Mouse (Mus musculus) embryo, embryonic 11 days (tissue): ENCODE measurements around the gene Wasf3.
"Not testable (repeated sequence)": the region's sequence is repeated elsewhere in the genome, so short reads cannot be mapped to it uniquely, and the experiment has no call there.

Experiments
- DNase-seq: peaks from one replicate; pipeline ENCODE4 v3.0.0-alpha.2; 2015

The Wasf3 gene

GRCm38 (mm10) chr5:146451592-146452254 is 66.9 kb downstream of the Wasf3 start:
- no peak for DNase-seq

GRCm38 (mm10) chr5:146453556-146453955 is 68.8 kb downstream of the Wasf3 start:
- DNase-seq = no peak

DNA sequence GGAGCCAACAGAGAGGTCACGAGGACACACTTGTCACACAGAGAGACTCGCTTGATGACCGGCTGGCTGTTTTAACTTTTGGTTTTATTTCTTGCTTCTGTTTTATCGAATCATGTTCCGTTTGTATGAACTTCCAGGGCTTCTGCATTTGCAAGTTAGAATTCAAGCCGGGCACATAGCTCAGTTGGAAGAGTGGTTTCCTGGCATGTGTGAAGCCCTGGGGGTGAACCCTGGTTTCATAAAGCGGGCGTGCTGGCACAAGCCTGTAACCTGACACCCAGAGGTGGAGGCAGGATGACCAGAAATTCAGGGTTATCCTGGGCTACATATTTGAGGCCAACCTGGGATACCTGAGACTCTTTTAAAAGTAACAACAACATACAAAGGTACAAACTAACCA is 76.8 kb downstream of the Wasf3 start:
- no peak for DNase-seq

DNA sequence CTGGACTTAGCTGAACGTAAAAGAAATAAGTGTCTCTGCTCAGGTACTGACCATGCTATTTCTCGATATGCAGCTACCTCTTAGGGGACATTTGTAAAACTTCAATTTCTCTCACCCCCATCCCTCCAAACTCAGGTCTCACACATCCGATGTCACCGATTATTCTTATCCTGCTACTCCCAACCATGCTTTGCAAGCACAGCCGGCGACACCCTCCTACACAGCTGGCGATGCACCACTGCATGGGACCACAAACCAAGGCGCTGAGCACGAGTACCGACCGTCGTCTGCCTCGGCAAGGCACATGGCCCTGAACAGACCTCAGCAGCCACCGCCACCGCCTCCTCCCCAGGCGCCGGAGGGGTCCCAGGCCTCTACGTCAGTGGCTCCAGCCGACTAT is 81.9 kb downstream of the Wasf3 start:
- DNase-seq = no peak

DNA sequence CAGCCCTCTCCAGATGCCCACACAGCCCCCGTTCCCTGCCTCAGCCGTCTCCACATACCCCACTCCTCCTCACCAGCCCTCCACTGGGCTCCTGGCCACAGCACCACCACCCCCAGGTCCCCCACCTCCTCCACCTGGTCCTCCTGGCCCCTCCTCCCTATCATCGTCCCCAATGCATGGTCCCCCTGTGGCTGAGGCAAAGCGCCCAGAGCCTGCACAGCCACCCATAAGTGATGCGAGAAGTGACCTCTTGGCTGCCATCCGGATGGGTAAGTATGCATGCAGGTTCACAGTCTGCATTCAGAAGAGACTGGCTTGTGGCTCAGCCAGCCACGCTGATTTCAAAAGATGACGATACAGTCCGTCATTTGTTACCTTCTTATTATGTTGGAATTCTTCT is 83.5 kb downstream of the Wasf3 start:
- no peak for DNase-seq

DNA sequence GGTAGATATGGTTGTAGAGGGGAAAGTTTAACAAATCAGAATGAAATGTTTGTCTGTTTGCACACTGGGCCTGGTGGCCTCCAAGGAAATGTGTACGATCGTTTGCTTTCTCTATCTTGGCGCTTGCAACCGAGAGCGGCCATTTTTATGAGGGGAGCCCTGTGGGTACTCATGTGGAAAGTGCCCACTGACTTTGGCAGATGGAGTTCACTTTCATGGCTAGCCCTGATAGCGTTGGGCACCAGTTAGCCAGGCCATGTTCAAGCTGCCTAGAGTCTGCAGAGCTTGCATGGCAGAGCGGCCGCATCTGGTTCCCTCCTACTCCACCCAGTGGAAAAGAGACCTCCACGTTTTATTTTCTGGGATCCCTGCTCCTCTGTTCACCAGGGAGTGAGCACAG is 86.0 kb downstream of the Wasf3 start:
- DNase-seq = no peak

- DNase-seq = no peak
Measured at GRCm38 (mm10) chr5:146471311-146471710, 86.5 kb downstream of the Wasf3 start.

DNA sequence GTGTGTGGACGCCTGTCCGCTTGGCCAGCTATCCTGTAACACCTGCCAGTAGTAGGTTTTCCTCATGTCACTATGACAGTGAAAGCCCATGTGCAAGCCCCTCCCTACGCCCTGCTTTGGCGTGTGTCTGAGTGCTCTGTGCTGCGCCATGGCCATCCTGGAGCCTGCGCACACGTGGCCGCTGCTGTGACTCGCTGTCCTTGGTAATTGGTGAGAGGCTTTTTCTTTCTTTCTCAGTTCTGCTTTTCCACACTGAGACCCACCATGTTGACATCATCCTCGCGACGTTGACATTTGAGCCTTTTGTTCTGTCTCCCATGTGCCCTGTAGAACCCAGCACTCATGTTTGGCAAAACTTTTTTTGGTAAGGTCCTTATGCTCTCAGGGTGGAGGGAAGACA is 87.0 kb downstream of the Wasf3 start:
- no peak for DNase-seq

- peak; percentile 7 for DNase-seq
Measured at GRCm38 (mm10) chr5:146479564-146479963, 94.8 kb downstream of the Wasf3 start.

DNA sequence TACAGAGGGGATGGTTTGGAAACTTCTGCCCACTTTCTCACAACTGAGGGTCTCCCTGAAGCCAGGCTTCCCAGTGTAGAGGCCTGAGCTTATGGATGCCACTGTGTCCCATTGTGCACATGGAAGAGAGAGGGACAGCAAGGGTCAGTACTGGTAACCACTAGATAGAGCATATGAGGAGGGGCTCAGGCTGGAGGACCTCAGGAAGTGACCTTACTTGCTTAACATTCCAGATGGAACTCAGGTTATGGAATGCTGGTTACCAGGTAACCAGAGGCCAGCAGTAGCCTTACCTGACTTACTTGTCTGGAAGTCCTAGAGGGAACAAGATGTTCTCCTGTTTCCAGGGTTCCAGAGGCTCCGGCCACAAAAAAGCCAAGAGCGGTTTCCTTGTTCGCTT is 96.9 kb downstream of the Wasf3 start, which contains the start of gene Gm6408:
TSS of gene Gm6408 (plus strand) at position 301 of the 400 bp plus-strand sequence.
- DNase-seq = not testable (repeated sequence)

- peak; percentile 7 for DNase-seq
Measured at GRCm38 (mm10) chr5:146488959-146489358, 104.2 kb downstream of the Wasf3 start.

- DNase-seq = not testable (repeated sequence)
Measured at GRCm38 (mm10) chr5:146491063-146491462, 106.3 kb downstream of the Wasf3 start, which contains the start of gene Gm6370. Gene Gm6370 (plus strand): TSS chr5:146491363.

- not testable (repeated sequence) for DNase-seq
Measured at GRCm38 (mm10) chr5:146502099-146502498, 117.3 kb downstream of the Wasf3 start, which contains the start of gene 4930449I24Rik. Gene 4930449I24Rik (plus strand): TSS chr5:146502399.

- not testable (repeated sequence) for DNase-seq
Measured at GRCm38 (mm10) chr5:146513823-146514222, 129.0 kb downstream of the Wasf3 start, which contains the start of gene Gm3402. Gene Gm3402 (plus strand): TSS chr5:146514123.
